Mouse (Mus musculus): ENCODE measurements around the gene Acbd6.

DNA sequence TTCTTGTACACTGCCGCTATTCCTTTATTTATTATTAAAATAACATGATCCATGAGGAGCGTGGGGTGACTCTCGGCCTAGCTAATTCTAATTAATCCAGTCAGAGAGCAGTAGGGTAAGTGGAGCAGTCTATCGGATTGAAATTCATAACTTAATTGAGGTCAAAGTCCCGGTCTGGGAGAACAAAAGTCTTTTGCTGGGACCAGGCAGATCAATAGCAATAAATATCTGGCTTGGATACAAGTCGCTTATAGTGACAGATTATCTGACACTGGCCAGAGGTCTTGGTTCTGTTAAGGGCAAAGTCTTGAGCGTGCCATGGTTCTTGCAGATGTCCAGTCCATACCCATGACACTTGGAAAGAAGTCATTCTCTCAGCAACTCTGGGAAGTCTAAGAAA, 78.7 kb downstream of the Acbd6 start:
- TF ChIP-seq NRF1 (IDR thresholded peaks at IDR 0.05; ENCODE audit: insufficient read depth, low read depth, low read length, poor library complexity, severe bottlenecking) (no peak), MAX (IDR thresholded peaks at IDR 0.05; ENCODE audit: low read length) (no peak), MXI1 (IDR thresholded peaks at IDR 0.05; ENCODE audit: low read depth, low read length) (no peak), MAFK (IDR thresholded peaks at IDR 0.05; ENCODE audit: borderline replicate concordance, low read depth, low read length) (no peak), CTCF (IDR thresholded peaks at IDR 0.05 in 2 of 3, conservative IDR thresholded peaks at IDR 0.05 in 1 of 3; ENCODE audit: control insufficient read depth in 1 of 3, insufficient read depth in 1 of 3, low read depth in 2 of 3, low read length in 3 of 3, poor library complexity in 1 of 3, severe bottlenecking in 1 of 3) (no peak), CHD1 (IDR thresholded peaks at IDR 0.05; ENCODE audit: low read depth, low read length) (no peak), POLR2AphosphoS2 (IDR thresholded peaks at IDR 0.05; ENCODE audit: low read length) (no peak), EP300 (IDR thresholded peaks at IDR 0.05; ENCODE audit: low read depth in 1 of 2, low read length in 2 of 2) (no peak), RCOR1 (IDR thresholded peaks at IDR 0.05; ENCODE audit: low read depth, low read length) (no peak), ZNF384 (IDR thresholded peaks at IDR 0.05; ENCODE audit: low read depth, low read length) (no peak), TCF12 (IDR thresholded peaks at IDR 0.05; ENCODE audit: low read depth, low read length) (no peak)
